Mouse (Mus musculus) monocyte, adult 5-6 weeks (primary cell): ENCODE data around the gene Mafb. TPM values are rescaled to one million over a fixed set of nuclear protein-coding genes. Genes with fewer than 3 reads are reported as not detected.

Experiments used
- ATAC-seq: fragments of 153-309, 156-312 bp; replicated peaks from 2 replicates; pipeline ENCODE4 v1.8.0; 2017; ENCODE audit warnings: mild to moderate bottlenecking; ENCODE audit not compliant: low TSS enrichment, insufficient number of reproducible peaks, severe bottlenecking, poor library complexity, low FRiP score
- total RNA-seq: library from RNA; stranded (forward); fragments of 200-1000, 200-491, 200-594 nt; gene quantifications from 3 replicates; pipeline ENCODE4 v1.2.3, GENCODE M21; 2017

Mafb gene
- total RNA-seq, 1 experiment from 2014 or later, result 18.0 TPM

DNA sequence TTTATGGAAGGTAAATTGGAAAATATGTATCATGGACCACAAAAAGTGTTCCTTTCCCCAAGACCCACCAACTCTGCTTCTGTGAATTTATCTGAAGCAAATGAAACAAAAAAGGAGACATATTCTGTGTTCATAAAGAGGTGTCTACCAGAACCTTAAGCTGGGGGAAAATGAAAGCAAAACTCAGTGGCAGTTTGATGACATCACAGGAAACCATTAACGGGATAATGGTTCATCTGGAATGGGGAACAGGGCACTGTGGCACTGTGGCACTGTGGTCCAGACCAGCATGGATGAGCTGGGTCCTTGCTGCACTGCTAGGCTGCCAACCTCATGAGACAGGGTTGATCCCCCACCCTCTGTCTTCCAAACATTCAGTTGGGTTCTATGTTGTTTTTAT, 31.8 kb downstream of the Mafb start:
- no peak for ATAC-seq

DNA sequence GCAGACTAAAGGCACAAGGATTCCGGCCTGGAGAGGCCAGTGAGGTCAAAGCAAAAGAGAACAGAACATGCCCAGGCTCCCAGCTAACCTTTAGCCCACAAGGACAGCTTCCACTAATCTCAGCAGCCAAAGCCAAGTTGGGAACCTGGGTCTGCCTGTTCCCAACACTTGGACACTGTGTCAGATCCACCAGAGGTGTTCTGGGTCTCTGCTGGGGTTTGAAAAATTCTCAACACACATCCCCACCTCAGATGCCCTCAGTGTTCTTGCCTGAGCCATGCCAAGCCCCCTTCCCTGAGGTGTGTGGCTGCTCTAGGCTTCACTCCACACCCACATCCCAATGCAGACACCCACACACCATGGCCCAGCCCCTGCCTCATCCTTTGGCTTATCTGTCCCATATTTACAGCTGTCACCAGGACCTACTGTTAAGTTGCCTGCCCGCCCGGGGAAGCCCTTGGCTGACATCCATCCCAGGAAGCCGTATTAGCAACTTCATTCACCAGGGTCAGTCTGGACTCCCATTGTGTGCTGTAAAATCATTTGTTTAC, 32.7 kb downstream of the Mafb start, which contains the start of gene Gm826:
TSS of gene Gm826 (minus strand) at position 52 of the 551 bp plus-strand sequence.
- ATAC-seq, result no peak

DNA sequence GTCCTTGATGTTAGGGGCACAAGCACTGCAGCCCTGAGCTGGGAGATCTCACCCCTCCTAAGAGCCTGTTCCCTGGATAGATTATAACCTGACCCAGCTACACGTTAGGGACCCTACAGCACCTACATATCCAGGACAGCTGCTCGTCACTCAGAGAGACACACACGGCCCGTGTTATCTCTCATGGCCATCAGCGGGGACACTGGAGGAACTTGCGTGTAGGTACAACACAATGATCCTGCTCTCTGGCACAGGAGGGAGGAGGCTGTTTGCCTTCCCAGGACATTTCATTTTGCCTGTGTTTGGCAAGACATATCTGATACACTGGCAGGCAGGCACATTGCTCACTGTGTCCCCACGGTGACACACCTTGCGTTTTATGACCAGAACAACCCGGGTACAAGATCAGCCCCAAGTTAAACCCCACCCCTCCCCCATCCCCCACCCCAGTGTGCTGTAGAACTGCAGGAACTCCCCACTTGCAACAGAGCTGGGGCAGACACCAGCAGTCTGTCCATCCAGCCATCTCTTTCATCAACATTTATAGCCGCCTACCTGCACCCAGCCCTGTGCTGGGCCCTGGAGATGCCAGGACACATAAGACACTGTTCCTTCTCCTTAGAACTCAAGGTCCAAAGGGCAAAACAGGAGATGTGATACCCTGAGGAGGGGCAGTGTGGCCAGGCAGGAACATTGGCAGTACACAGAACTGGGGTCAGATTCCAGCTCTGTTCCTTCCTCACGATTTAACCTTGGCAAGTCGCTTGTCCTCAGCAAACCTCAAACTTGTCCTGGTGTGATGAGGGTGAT, 34.1 kb downstream of the Mafb start:
- no peak for ATAC-seq

- ATAC-seq, result no peak
Measured at GRCm38 (mm10) chr2:160328886-160329285, 38.0 kb downstream of the Mafb start.

DNA sequence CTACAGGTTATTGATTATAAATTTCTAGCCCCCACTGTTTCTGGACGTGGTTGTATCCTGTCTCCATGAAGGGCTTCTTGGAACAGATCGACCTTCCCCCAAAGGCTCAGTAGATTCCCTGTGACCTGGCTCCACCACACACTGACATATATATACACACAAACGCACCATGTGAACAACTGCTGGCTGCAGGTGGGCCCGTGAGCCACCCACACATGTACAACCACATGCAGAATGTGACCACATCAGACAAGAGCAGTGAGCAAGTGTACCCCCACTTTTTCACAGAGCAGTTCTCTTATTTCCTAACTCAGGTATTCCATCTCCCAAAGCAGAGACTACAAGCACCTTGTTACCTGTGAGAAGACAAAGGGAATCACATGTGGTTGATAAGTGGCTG, 39.1 kb downstream of the Mafb start:
- no peak for ATAC-seq

- ATAC-seq, result no peak
Measured at GRCm38 (mm10) chr2:160327167-160327566, 39.7 kb downstream of the Mafb start.

DNA sequence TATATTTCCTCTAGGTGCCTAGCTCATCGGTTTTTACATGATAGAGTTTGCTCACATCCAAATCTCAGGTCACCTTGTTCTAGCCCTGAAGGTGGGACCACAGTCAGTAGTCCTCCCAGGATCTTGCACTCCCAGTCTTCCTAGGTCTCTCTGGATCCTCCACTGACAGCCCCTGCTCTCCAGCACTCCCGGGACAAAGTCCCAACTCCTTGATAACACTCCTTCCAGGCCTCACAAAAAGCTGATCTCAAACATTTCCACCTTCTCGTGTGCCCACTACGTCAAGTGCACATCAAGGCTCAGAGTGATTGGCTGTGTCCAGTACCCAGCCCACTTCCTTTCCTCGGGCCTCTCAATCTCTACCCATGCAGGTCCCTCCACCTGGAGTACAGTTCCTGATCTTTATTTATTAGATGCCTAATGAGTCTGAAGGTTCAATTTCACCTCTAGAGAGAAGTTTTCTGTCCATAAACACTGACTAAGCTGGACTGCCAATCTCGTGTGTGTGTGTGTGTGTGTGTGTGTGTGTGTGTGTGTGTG, 41.7 kb downstream of the Mafb start:
- no peak for ATAC-seq

GRCm38 (mm10) chr2:160321829-160322228, 45.0 kb downstream of the Mafb start:
- ATAC-seq, result no peak

- 0 out of 2 replicates have a peak, but pooled peaks have one; percentile 40 for ATAC-seq
Measured at GRCm38 (mm10) chr2:160318255-160318654, 48.6 kb downstream of the Mafb start.

Other genes starting within 250 kb of the Mafb start
- gene Gm826, start 32.9 kb downstream of the Mafb start, total RNA-seq, result 0.87 TPM in 1 of 3 replicates, not detected in the others